Mouse (Mus musculus): ENCODE results near the gene Acot9. TPM values are rescaled to one million over a fixed set of nuclear protein-coding genes. Genes with fewer than 3 reads are reported as not detected.

Acot9 gene
- total RNA-seq, 1 experiment from 2014 or later = 36.9 TPM

Other genes with a start within 250 kb of the Acot9 start
- gene Magea5, start 199.3 kb upstream of the Acot9 start, total RNA-seq (2017) = not detected in 2 replicates
- gene Magea1, start 172.7 kb upstream of the Acot9 start, total RNA-seq (2017) = not detected in 2 replicates
- gene Magea2, start 168.8 kb upstream of the Acot9 start, total RNA-seq (2017) = not detected in 2 replicates
- not detected in 2 replicates for gene Cldn34b2, start 134.0 kb upstream of the Acot9 start, total RNA-seq (2017)
- gene Sat1, start 46.0 kb upstream of the Acot9 start, total RNA-seq (2017) = 1,017 and 1,066 TPM in 2 replicates
- gene Prdx4, start 78.3 kb downstream of the Acot9 start, total RNA-seq (2017) = 7.4 and 12.7 TPM in 2 replicates